Mouse (Mus musculus) embryonic facial prominence, embryonic 15.5 days (tissue): Measurements from ENCODE around the gene Ulk3. TPM values are rescaled to one million over a fixed set of nuclear protein-coding genes. Genes with fewer than 3 reads are reported as not detected.
A peak's percentile ranks its signal among the peaks of the same experiment; 100 is the strongest.

Experiments used
- ATAC-seq: fragments of 200-750 bp; cut with Nextera tagmentation; 2 replicates; pipeline ENCODE4 v1.8.0; 2017; ENCODE audit warnings: low read depth, moderate TSS enrichment; ENCODE audit not compliant: insufficient number of reproducible peaks, low FRiP score, low TSS enrichment
- H3K27ac ChIP-seq: fragments of 300-500 bp; sonication (generic); replicated peaks from 2 replicates; pipeline ENCODE4 v1.5.1; 2015; ENCODE audit warnings: mild to moderate bottlenecking, inconsistent platforms
- H3K27me3 ChIP-seq: fragments of 300-500 bp; sonication (generic); 2 replicates; pipeline ENCODE4 v1.6.1; 2015; ENCODE audit warnings: inconsistent platforms
- H3K36me3 ChIP-seq: fragments of 300-500 bp; sonication (generic); 2 replicates; pipeline ENCODE4 v1.6.1; 2015; ENCODE audit warnings: mild to moderate bottlenecking, inconsistent platforms
- H3K4me1 ChIP-seq: fragments of 300-500 bp; sonication (generic); 2 replicates; pipeline ENCODE4 v1.6.1; 2015; ENCODE audit warnings: inconsistent platforms
- H3K4me2 ChIP-seq: fragments of 300-500 bp; sonication (generic); replicated peaks from 2 replicates; pipeline ENCODE4 v1.6.1; 2015; ENCODE audit warnings: mild to moderate bottlenecking, inconsistent platforms
- H3K4me3 ChIP-seq: fragments of 300-500 bp; sonication (generic); replicated peaks from 2 replicates; pipeline ENCODE4 v1.5.1; 2015; ENCODE audit warnings: mild to moderate bottlenecking, inconsistent platforms
- H3K9ac ChIP-seq: fragments of 300-500 bp; sonication (generic); 2 replicates; pipeline ENCODE4 v1.6.1; 2015; ENCODE audit warnings: inconsistent platforms
- H3K9me3 ChIP-seq: fragments of 300-500 bp; sonication (generic); replicated peaks from 2 replicates; pipeline ENCODE4 v1.6.1; 2016; ENCODE audit warnings: inconsistent platforms
- WGBS: fragments of 180-500 bp; shearing (Covaris S2); methylation state at CpG from one replicate; pipeline ENCODE4 v1.1.7; 2015; 5-methylcytosine and 5-hydroxymethylcytosine counted together
- polyA plus RNA-seq: library from polyadenylated mRNA; unstranded; fragments of >200 nt; fragmentation: Nextera tagmentation; extraction: Ambion mirVana; gene quantifications from 2 replicates; pipeline ENCODE4 v1.2.1, GENCODE M21; 2015

Gene Ulk3
- polyA plus RNA-seq, 1 experiment from 2014 or later: 28.5 TPM

DNA sequence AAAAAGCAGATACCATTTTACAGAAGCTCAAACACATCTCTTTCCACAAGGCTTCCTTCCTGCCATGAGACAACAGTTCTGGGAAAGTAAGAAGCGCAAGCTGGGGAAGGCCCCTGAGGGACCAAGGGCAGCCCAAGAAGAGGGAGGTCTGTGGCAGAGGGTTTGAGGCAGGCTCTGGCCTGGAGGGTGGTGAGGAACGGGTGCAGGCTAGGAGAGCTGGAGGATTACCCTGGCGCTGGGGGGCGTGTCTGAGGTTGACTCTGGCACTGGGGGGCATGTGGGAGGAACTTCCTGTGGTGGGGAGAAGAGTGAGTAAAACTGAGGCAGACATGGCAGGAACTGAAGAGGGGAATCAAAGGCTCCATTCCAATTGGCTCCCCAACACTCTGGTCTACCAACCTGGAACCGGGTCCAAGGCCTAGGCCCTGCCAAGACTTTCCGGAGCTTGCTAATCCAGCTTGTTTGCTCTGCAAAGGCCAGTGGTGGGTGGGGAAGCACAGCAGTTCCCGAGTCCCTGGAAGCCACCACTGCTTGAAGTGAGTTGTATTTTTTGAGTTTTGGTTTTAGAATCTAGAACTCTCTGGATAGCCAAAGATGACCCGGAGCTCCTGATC lies 28.4 kb downstream of the Ulk3 start:
- Histone ChIP-seq H3K36me3 (no peaks in the 10 kb centered on the region), H3K9ac (no peak overlapping the region), H3K9me3 (no peaks in the 10 kb centered on the region), H3K27ac (no peak overlapping the region), H3K4me1 (no peaks in the 10 kb centered on the region), H3K4me2 (no peak overlapping the region), H3K4me3 (no peak overlapping the region), H3K27me3 (no peaks in the 10 kb centered on the region)
- no peak; the same call in 1 of the 2 replicates for ATAC-seq
- WGBS: 67% methylated on average over 8 of the region's 8 CpGs

DNA sequence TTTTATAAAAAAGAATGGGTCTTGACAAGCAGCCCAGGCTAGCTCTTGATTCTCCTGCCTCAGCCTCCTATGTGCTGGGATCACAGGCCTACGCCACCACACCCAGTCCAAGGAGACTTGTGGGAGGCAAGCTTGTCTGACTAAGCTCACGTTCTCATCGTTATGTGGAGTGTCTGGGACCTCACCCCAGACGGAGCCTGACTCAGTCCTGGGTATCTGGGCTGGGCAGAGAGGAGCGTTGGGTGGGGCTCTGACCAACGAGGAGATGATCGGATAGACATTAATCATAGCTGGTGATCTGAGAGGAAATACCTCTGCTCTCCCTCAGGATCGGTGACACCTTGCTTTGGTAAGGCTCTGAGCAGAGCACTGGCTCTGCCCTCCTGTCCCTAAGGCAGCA lies 29.6 kb downstream of the Ulk3 start:
- no peak for ATAC-seq
- H3K9me3 ChIP-seq: no peaks in the 10 kb centered on the region
- H3K27ac ChIP-seq: no peak overlapping the region
- H3K27me3 ChIP-seq: no peaks in the 10 kb centered on the region
- no peaks in the 10 kb centered on the region for H3K4me1 ChIP-seq
- H3K4me3 ChIP-seq: no peak overlapping the region
- no peaks in the 10 kb centered on the region for H3K36me3 ChIP-seq
- no peak overlapping the region for H3K4me2 ChIP-seq
- WGBS: 69% methylated on average over 8 of the region's 8 CpGs
- no peak overlapping the region for H3K9ac ChIP-seq

DNA sequence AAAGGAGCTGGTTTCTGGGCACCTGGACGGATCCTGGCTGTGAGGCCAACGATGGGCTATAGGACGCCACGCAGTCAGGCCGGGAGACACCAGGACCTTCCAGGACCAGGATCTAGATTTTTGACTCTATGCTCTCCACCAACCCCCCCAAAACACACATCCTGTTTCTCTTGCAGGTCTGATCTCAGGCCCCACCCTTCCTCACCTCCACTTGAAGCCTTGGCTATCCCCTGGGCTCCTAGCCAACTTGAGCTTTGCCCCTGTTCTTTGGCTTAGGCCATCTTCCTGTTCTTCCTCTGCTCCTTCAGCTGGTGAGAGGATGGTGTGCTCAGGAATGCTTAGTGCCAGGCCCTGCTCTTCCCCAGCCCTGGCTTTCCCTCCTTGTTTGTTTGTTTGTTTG lies 31.4 kb downstream of the Ulk3 start, which contains the start of gene Lman1l:
TSS of gene Lman1l (minus strand) at position 101 of the 400 bp plus-strand sequence.
- H3K36me3 ChIP-seq: peaks cover 13% of the 10 kb centered on the region
- ATAC-seq: no peak

GRCm38 (mm10) chr9:57624295-57624694 lies 35.0 kb downstream of the Ulk3 start:
- whole genome bisulfite sequencing: 77% methylated on average over 7 of the region's 7 CpGs
- no peak overlapping the region for H3K4me2 ChIP-seq
- peaks cover 49% of the 10 kb centered on the region for H3K36me3 ChIP-seq
- no peak for ATAC-seq
- no peaks in the 10 kb centered on the region for H3K27me3 ChIP-seq
- H3K9me3 ChIP-seq: no peaks in the 10 kb centered on the region
- H3K4me3 ChIP-seq: no peak overlapping the region
- no peak overlapping the region for H3K27ac ChIP-seq
- H3K9ac ChIP-seq: no peak overlapping the region
- H3K4me1 ChIP-seq: no peaks in the 10 kb centered on the region

More for the DNA sequence above, 31.4 kb downstream of the Ulk3 start, which contains the start of gene Lman1l:
- Histone ChIP-seq H3K4me3 (no peak within 1 kb of the TSS), H3K4me1 (no peaks in the 10 kb centered on the region), H3K4me2 (no peak within 1 kb of the TSS), H3K27ac (no peak within 1 kb of the TSS), H3K27me3 (no peaks in the 10 kb centered on the region), H3K9me3 (no peaks in the 10 kb centered on the region), H3K9ac (no peak within 1 kb of the TSS)
- WGBS: 81% methylated on average over 5 of the region's 5 CpGs

DNA sequence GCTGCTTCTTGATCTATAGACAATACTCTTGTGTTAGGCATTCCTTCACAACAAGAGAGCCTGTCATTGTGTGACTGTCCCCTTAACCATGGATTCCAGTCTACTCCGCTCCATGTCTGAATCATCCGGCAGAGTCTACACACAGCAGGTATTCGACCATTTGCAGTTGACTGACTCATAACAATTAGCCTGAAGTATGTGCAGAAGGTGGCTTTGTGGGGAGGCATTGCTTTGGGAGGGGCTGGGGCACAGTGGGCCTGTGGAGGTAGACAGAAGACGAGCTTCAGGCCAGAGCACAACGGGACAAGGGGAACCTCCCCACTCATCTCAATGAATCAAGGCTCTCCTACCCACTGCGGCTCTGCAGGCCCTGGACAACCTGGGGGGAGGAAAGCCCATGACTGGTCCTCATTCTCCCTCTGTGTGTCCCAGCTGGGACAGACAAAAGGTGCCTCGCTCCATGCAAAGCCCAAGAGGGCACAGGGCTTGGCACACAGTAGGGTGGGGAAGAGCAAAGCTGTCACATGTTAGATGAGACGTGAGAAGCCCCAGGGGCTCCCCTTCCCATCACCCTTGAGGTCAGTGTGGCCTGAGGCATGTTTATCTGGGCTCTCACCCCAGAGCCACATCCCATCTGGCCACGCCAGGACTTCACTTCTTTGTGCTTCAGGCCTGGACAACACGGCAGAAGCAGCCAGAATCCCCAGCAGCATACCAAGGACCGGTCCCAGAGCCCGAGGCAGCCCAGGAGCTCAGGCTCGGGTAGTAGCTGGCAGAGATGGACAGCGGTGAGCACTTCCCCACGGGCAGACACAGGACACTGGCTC lies 36.6 kb downstream of the Ulk3 start:
- no peaks in the 10 kb centered on the region for H3K4me1 ChIP-seq
- WGBS: 83% methylated on average over 15 of the region's 15 CpGs
- peaks cover 64% of the 10 kb centered on the region for H3K36me3 ChIP-seq
- H3K27ac ChIP-seq: no peak overlapping the region
- no peak for ATAC-seq
- no peaks in the 10 kb centered on the region for H3K9me3 ChIP-seq
- H3K4me3 ChIP-seq: no peak overlapping the region
- H3K4me2 ChIP-seq: no peak overlapping the region
- no peak overlapping the region for H3K9ac ChIP-seq
- no peaks in the 10 kb centered on the region for H3K27me3 ChIP-seq

GRCm38 (mm10) chr9:57627191-57627590 lies 37.9 kb downstream of the Ulk3 start:
- H3K27ac ChIP-seq: no peak overlapping the region
- no peak overlapping the region for H3K4me3 ChIP-seq
- H3K27me3 ChIP-seq: no peaks in the 10 kb centered on the region
- H3K9me3 ChIP-seq: no peaks in the 10 kb centered on the region
- 90% methylated on average over 17 of the region's 17 CpGs for WGBS
- no peak overlapping the region for H3K4me2 ChIP-seq
- H3K36me3 ChIP-seq: peaks cover 76% of the 10 kb centered on the region
- ATAC-seq: no peak
- no peak overlapping the region for H3K9ac ChIP-seq
- no peaks in the 10 kb centered on the region for H3K4me1 ChIP-seq

DNA sequence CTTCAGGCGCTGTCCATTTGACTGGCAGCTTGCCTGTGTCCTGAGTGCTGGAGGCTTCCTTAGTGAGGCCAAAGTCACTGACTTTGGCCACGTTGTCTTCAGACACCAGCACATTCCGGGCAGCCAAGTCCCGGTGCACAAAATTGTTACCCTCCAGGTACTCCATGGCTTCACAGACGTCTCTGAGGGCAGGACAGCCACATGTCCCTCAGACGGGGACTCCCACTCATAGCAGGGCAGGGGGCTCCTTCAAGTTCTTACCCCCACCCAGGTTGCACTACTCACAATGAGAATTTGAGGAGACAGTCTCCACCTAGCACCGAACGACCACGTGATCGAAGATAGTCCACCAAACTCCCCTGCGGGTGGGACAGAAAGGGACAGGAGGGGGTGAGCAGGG lies 38.6 kb downstream of the Ulk3 start:
- ATAC-seq: no peak
- H3K36me3 ChIP-seq: peaks cover 80% of the 10 kb centered on the region
- no peak overlapping the region for H3K4me2 ChIP-seq
- H3K27ac ChIP-seq: no peak overlapping the region
- H3K4me1 ChIP-seq: peaks cover 1% of the 10 kb centered on the region; the same call in 1 of the 2 replicates
- H3K9ac ChIP-seq: no peak overlapping the region
- 91% methylated on average over 11 of the region's 11 CpGs for WGBS
- no peak overlapping the region for H3K4me3 ChIP-seq
- H3K9me3 ChIP-seq: no peaks in the 10 kb centered on the region
- H3K27me3 ChIP-seq: no peaks in the 10 kb centered on the region

GRCm38 (mm10) chr9:57628717-57629116 lies 39.5 kb downstream of the Ulk3 start:
- H3K4me2 ChIP-seq: no peak overlapping the region
- H3K4me3 ChIP-seq: no peak overlapping the region
- ATAC-seq: 0 out of 2 replicates have a peak, but pooled peaks have one; percentile 5
- no peaks in the 10 kb centered on the region for H3K27me3 ChIP-seq
- H3K9ac ChIP-seq: no peak overlapping the region
- 91% methylated on average over 12 of the region's 12 CpGs for WGBS
- H3K36me3 ChIP-seq: peaks cover 80% of the 10 kb centered on the region
- H3K27ac ChIP-seq: no peak overlapping the region
- H3K4me1 ChIP-seq: peaks cover 8% of the 10 kb centered on the region
- H3K9me3 ChIP-seq: no peaks in the 10 kb centered on the region

GRCm38 (mm10) chr9:57629118-57629874 lies 40.0 kb downstream of the Ulk3 start:
- no peak overlapping the region for H3K9ac ChIP-seq
- H3K27ac ChIP-seq: no peak overlapping the region
- peaks cover 13% of the 10 kb centered on the region for H3K4me1 ChIP-seq
- H3K4me2 ChIP-seq: no peak overlapping the region
- WGBS: 64% methylated on average over 14 of the region's 14 CpGs
- H3K36me3 ChIP-seq: peaks cover 80% of the 10 kb centered on the region
- H3K9me3 ChIP-seq: no peaks in the 10 kb centered on the region
- no peaks in the 10 kb centered on the region for H3K27me3 ChIP-seq
- H3K4me3 ChIP-seq: no peak overlapping the region
- peak; percentile 32; the same call in 1 of the 2 replicates for ATAC-seq

- no peaks in the 10 kb centered on the region for H3K9me3 ChIP-seq
- H3K4me3 ChIP-seq: no peak overlapping the region
- peaks cover 33% of the 10 kb centered on the region for H3K4me1 ChIP-seq
- H3K4me2 ChIP-seq: no peak overlapping the region
- no peak overlapping the region; the same call in 1 of the 2 replicates for H3K27ac ChIP-seq
- no peak overlapping the region for H3K9ac ChIP-seq
- H3K27me3 ChIP-seq: no peaks in the 10 kb centered on the region
- H3K36me3 ChIP-seq: peaks cover 41% of the 10 kb centered on the region
- WGBS: 46% methylated on average over 4 of the region's 4 CpGs
- no peak for ATAC-seq
Measured at GRCm38 (mm10) chr9:57633481-57634024, 44.3 kb downstream of the Ulk3 start.

- no peaks in the 10 kb centered on the region for H3K27me3 ChIP-seq
- H3K9ac ChIP-seq: no peak overlapping the region
- ATAC-seq: no peak
- peak overlapping the region; percentile 92 for H3K27ac ChIP-seq
- peaks cover 10% of the 10 kb centered on the region; the same call in 1 of the 2 replicates for H3K36me3 ChIP-seq
- H3K4me3 ChIP-seq: no peak overlapping the region
- no peaks in the 10 kb centered on the region for H3K9me3 ChIP-seq
- H3K4me1 ChIP-seq: peaks cover 70% of the 10 kb centered on the region
- 31% methylated on average over 3 of the region's 3 CpGs for WGBS
- H3K4me2 ChIP-seq: peak overlapping the region; percentile 29; the same call in 1 of the 2 replicates
Measured at GRCm38 (mm10) chr9:57637272-57637671, 48.0 kb downstream of the Ulk3 start.
